Mouse (Mus musculus) embryonic fibroblast, embryonic 13.5 days (primary cell): Measurements from ENCODE around the gene Glt8d2.

Experiments
- CTCF ChIP-seq: IDR thresholded peaks from 2 replicates; pipeline ENCODE4 v1.5.1; 2011; ENCODE audit warnings: mild to moderate bottlenecking, control low read depth, low read length, moderate library complexity, borderline replicate concordance; ENCODE audit not compliant: insufficient read depth
- POLR2A ChIP-seq: IDR thresholded peaks from 2 replicates; pipeline ENCODE4 v1.6.1; 2011; ENCODE audit warnings: low read depth, mild to moderate bottlenecking, control low read depth, low read length, moderate library complexity

DNA sequence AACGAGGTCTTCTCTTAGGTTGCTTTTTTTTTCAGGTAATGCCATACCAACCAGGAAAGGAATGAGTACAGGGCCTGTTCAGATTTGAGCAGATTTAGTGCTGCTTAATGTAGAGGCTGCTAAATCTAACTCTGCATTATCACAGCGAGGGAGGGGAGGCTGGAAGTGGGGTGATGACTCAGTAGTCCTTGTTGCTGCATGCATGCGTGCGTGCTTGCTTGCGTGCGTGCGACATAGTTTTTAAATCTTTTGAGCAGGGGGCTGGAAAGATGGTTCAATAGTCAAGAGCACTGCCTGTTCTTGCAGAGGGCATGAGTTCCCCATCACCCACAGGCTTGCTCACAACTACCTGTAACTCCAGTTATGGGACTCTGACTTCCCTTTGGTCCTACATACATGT is 56.1 kb downstream of the Glt8d2 start:
- no peak for TF ChIP-seq CTCF
- no peak for TF ChIP-seq POLR2A
